Mouse (Mus musculus) liver, adult 2 months (tissue): ENCODE measurements around the gene Gm10912. TPM values are rescaled to one million over a fixed set of nuclear protein-coding genes. Genes with fewer than 3 reads are reported as not detected.
"Not testable (repeated sequence)": the region's sequence is repeated elsewhere in the genome, so short reads cannot be mapped to it uniquely, and the experiment has no call there.

Source experiments
- DNase-seq: peaks from one replicate; pipeline ENCODE4 v3.0.0-alpha.2; 2011; ENCODE audit warnings: low read depth, low spot score; ENCODE audit errors: extremely low read depth
- H3K27ac ChIP-seq: fragments of 200-500 bp; replicated peaks from 2 replicates; pipeline ENCODE4 v1.5.1; 2012; ENCODE audit warnings: low read depth, mild to moderate bottlenecking, control low read depth, inconsistent platforms, low read length; ENCODE audit not compliant: insufficient read depth
- H3K27me3 ChIP-seq: fragments of 200-500 bp; 2 replicates; pipeline ENCODE4 v1.6.1; 2012; ENCODE audit warnings: mild to moderate bottlenecking, moderate library complexity, low read length, inconsistent platforms; ENCODE audit not compliant: control insufficient read depth, insufficient read depth
- H3K36me3 ChIP-seq: fragments of 200-500 bp; 2 replicates; pipeline ENCODE4 v1.6.1; 2012; ENCODE audit warnings: low read length, inconsistent platforms; ENCODE audit not compliant: control insufficient read depth, insufficient read depth
- H3K4me1 ChIP-seq: fragments of 200-500 bp; 2 replicates; pipeline ENCODE4 v1.6.1; 2011; ENCODE audit warnings: low read length; ENCODE audit not compliant: control insufficient read depth, insufficient read depth
- H3K4me3 ChIP-seq: fragments of 200-500 bp; 2 replicates; pipeline ENCODE4 v1.5.1; 2011; ENCODE audit warnings: low read depth, mild to moderate bottlenecking, control low read depth, low read length, moderate library complexity; ENCODE audit not compliant: insufficient read depth
- H3K79me2 ChIP-seq: fragments of 200-500 bp; 2 replicates; pipeline ENCODE4 v1.6.1; 2012; ENCODE audit warnings: inconsistent platforms, mild to moderate bottlenecking, low read length, moderate library complexity; ENCODE audit not compliant: control insufficient read depth, insufficient read depth
- H3K9ac ChIP-seq: fragments of 200-500 bp; 2 replicates; pipeline ENCODE4 v1.6.1; 2012; ENCODE audit warnings: low read depth, mild to moderate bottlenecking, control low read depth, inconsistent platforms, low read length
- CTCF ChIP-seq: fragments of 200-500 bp; IDR thresholded peaks from 2 replicates; pipeline ENCODE4 v1.5.1; 2011; ENCODE audit warnings: low read depth, low read length, control low read depth
- POLR2A ChIP-seq: fragments of 200-500 bp; IDR thresholded peaks from 2 replicates; pipeline ENCODE4 v1.6.1; 2011; ENCODE audit warnings: low read length, control low read depth; ENCODE audit not compliant: insufficient read depth; ENCODE audit errors: extremely low read depth
- WGBS: fragments of 180-500 bp; shearing (Covaris S2); methylation state at CpG from one replicate; pipeline ENCODE4 v1.1.7; 2018; 5-methylcytosine and 5-hydroxymethylcytosine counted together
- polyA plus RNA-seq: library from polyadenylated mRNA; depleted of rRNA; stranded (reverse); fragments of >200 nt; gene quantifications from 2 replicates; pipeline ENCODE4 v1.2.3, GENCODE M21; 2012
- total RNA-seq: library from RNA; depleted of rRNA; stranded (reverse); fragments of >200 nt; gene quantifications from 2 replicates; pipeline ENCODE4 v1.2.3, GENCODE M21; 2014

Gm10912 gene
- total and polyA plus RNA-seq, 2 experiments, result 0.11 to 0.65 TPM

DNA sequence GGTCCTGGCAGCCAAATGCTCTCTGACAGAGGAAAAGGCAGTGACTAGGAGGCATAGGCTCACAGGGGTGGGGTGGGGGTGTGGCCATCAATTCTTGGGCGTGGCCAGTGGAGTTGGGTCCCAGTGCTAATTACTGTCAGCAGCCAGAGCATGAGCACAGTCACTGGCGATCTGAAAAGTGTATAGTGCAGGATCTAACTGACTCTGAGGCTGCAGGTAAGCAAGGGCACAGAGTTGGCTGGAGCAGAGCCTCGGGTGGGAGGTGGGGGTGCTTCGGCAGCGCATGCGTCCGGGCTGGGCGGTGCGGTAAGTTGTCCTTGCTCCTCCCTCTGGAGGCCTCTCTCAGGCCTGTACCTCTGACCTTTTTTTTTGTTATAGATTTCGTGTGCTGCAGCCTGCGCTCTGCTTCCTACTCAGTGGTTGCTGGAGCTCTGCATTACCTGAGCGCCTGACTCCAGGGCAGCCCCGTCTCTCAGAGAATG lies 4.1 kb downstream of the Gm10912 start, which contains the start of gene Cd59b:
Cd59b (plus strand) TSS at position 146 of the 482 bp plus-strand sequence.
- H3K4me1 ChIP-seq, result no peaks in the 10 kb centered on the region; the same call in 1 of the 2 replicates
- DNase-seq, result peak; percentile 75
- WGBS, result 15% methylated on average over 13 of the region's 13 CpGs
- no peaks in the 10 kb centered on the region for H3K36me3 ChIP-seq
- peak within 1 kb of the TSS; percentile 62 for H3K9ac ChIP-seq
- no peaks in the 10 kb centered on the region for H3K79me2 ChIP-seq
- peak within 1 kb of the TSS; percentile 59 for H3K4me3 ChIP-seq
- H3K27ac ChIP-seq, result peak within 1 kb of the TSS; percentile 80
- no peak for TF ChIP-seq CTCF
- TF ChIP-seq POLR2A, result no peak
- H3K27me3 ChIP-seq, result no peaks in the 10 kb centered on the region

DNA sequence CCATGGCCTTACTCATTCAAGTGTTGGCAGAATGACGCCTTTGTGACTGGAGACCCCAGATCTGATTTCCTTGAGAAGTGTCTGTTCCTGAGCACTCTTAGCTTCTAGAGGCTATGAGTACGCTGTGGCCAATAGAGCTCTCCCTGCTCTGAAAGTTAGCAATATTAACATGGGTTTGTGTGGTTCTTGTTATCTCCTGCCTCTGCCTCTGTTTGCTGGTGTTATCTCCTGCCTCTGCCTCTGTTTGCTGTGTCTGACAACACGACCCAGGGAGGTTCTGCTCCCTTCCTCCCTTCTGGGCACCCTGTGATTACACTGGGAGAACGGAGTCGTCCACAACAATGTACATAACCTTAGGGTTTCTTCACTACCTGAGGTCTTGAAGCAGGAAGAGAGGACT lies 12.7 kb downstream of the Gm10912 start:
- not testable (repeated sequence) for H3K79me2 ChIP-seq, H3K4me1 ChIP-seq, H3K27ac ChIP-seq, DNase-seq, H3K4me3 ChIP-seq, H3K27me3 ChIP-seq, H3K36me3 ChIP-seq, H3K9ac ChIP-seq
- WGBS, result 51% methylated on average over 5 of the region's 5 CpGs

- not testable (repeated sequence) for H3K4me1 ChIP-seq, DNase-seq, H3K79me2 ChIP-seq, H3K27me3 ChIP-seq, H3K4me3 ChIP-seq, H3K36me3 ChIP-seq, H3K27ac ChIP-seq, H3K9ac ChIP-seq
- WGBS, result no CpG with 5 or more reads among the region's 1 CpGs
Observed at GRCm38 (mm10) chr2:104081436-104082050, 15.9 kb downstream of the Gm10912 start.

DNA sequence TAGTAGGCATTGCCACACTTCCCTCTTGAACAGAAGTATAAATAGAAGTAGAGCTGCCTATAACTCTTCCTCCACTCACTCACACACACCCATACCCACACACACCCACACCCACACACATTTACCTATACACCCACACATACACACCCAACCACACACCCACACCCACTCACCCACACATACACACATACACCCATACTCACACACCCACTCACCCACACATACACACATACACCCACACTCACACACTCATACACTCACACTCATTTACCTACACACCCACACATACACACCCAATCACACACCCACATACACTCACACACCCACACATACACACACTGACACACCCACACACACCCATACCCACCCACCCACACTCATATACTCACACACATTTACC lies 16.8 kb downstream of the Gm10912 start:
- TF ChIP-seq CTCF (no peak), POLR2A (no peak)
- Histone ChIP-seq H3K4me1 (no peaks in the 10 kb centered on the region), H3K79me2 (no peaks in the 10 kb centered on the region), H3K4me3 (no peak overlapping the region), H3K9ac (no peak overlapping the region), H3K36me3 (no peaks in the 10 kb centered on the region), H3K27me3 (no peaks in the 10 kb centered on the region), H3K27ac (no peak overlapping the region)
- DNase-seq, result no peak

- 0 out of 2 replicates have a peak, but pooled peaks have one; percentile 5 for TF ChIP-seq CTCF
- H3K27ac ChIP-seq, H3K9ac ChIP-seq, H3K36me3 ChIP-seq, H3K79me2 ChIP-seq, H3K4me1 ChIP-seq, H3K4me3 ChIP-seq, H3K27me3 ChIP-seq: not testable (repeated sequence)
- DNase-seq, result peak; percentile 78
Observed at GRCm38 (mm10) chr2:104084027-104084426, 18.4 kb downstream of the Gm10912 start.

- not testable (repeated sequence) for DNase-seq, H3K4me3 ChIP-seq, H3K36me3 ChIP-seq, H3K27me3 ChIP-seq, H3K79me2 ChIP-seq, H3K9ac ChIP-seq, H3K27ac ChIP-seq, H3K4me1 ChIP-seq
- WGBS, result 56% methylated on average over 1 of the region's 1 CpGs
Observed at GRCm38 (mm10) chr2:104087562-104087961, 21.9 kb downstream of the Gm10912 start.
